Mouse (Mus musculus): ENCODE measurements at regions not wholly inside any gene's neighbourhood (a gene's known extent, or its start where the extent isn't known, plus 50 kb on each side); places are given as distances from the start of the nearest gene placed in this dataset.

DNA sequence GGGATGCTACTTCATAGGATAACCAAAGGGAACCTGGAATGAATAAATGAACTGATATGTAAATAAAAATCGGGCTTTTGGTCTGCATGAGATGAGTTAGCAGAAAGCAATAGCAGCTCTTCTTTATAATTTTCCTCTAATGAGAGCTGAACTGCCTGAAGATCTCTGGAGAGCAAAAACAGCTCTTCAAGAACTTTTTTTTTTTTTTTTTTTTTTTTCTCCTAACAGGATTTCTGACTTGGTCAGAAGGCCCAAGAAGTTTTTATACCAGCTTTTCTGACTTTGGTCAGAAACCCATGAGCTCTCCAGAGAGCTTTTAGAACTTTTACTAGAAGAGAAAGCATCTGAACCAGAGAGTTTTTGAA lies 79.6 kb upstream of the Ptprk start:
- DNase-seq (ENCODE audit: low spot score) = no peak

DNA sequence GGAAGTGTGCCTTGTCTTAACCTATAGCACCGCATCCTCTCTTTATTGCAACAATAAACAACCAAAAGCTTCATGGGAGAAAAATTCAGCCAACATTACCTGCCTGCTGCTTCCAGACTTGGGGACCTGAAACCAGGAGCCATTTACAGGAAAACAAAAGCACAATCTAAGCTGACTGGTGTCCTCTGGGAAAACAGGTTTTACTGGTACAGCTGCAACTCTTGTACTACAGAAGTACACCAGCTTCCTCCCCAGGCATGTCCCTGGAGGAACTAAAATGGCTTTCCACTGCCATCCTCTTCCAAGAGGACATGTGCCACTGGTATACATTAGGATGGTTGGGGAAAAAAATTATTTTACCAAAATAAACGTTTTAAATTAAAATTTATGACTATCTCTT lies 63.9 kb upstream of the Ptprk start:
- DNase-seq (ENCODE audit: low spot score) = no peak

DNA sequence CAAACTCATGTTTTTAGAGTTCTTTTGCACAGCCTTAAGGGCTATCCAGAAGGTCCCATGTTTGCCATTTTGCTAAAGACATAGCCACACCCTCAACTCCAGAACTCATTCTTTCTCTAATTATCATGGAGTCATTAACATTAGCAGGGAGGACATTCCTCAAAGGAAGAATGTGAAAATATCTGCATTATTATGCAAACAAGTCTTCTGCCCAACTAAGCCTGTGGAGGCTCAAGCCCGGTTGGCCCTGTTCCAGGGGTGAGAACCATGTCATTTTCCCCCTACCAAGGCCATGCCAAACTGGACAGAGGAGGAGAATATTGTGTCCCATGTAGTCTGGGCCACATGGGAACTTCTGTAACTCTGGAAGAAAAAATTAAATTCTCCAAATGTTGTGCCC lies 62.5 kb upstream of the Ptprk start:
- DNase-seq (ENCODE audit: low spot score) = no peak

DNA sequence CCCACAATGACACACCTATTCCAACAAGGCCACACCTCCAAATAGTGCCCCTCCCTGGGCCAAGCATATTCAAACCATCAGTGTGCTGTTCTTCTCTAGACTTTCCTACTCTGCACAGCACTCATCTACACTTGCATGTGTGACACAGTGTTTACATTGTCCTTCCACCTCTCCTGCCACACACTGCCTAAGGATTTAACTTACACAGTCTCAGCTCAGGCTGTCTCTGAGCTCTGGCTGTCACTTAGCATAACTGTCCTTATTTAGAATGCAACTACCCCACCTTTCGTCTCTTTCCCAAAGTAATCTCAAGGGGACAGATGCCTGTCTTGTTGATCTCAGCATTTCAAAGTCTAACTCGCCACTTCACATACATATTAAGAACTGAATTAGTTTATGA lies 61.2 kb upstream of the Ptprk start:
- no peak for DNase-seq (ENCODE audit: low spot score)

DNA sequence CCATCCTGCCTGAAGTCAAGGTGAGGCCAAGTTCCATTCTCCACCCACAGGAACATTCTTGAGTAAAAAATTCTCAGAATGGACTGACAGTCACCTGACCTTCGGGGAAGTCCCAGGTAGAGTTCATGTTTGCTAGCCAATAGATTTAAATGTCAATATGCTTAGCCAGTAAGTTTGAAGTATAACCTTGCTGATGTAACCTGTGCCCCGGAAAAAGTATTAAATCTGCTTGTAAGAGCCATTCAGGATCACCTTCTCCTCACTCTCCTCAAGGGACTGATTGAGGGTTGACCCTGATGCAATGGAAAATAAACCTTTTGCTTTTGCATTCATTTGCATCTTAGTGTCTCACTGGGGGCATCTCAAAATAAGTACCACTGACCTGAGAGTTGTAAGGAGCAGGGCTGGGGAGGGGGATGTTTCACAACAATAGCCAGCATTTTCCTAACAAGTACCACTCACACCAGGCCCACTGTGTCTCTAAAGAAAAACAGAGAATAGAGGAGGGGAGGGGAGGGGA lies 60.3 kb upstream of the Ptprk start:
- no peak for DNase-seq (ENCODE audit: low spot score)
